Mouse (Mus musculus): ENCODE measurements around the gene Hist2h2aa1.
A peak's percentile ranks its signal among the peaks of the same experiment; 100 is the strongest.
"Not testable (repeated sequence)": the region's sequence is repeated elsewhere in the genome, so short reads cannot be mapped to it uniquely, and the experiment has no call there.

Hist2h2aa1 gene

DNA sequence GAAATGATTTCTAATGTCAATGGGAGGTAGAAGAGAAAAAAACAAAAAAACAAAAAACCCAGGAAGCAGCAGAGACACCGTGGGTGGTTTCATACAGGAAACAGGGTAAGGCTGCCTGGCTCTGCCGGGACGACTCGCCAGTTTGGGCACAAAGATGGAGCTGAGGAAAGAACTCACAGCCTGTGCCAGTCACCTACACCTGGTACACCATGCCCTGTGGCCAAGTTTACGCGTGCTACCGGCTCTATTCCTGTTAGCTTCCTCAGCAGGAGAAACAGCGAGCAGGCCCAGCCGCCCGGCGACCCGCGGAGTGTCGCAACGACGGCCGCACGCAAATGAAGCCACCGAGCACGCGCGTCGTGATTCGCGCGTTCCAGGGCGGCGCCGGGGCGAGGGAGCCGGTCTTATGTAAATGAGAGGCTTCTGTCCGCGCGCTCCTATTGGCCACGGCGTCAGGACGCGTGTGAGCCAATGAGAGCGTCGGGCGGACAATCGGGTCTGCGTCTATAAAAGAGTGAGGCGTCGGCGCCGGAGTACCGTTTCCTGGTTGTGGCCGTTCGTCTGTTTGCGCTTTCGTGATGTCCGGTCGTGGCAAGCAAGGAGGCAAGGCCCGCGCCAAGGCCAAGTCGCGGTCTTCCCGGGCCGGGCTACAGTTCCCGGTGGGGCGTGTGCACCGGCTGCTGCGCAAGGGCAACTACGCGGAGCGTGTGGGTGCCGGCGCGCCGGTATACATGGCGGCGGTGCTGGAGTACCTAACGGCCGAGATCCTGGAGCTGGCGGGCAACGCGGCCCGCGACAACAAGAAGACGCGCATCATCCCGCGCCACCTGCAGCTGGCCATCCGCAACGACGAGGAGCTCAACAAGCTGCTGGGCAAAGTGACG lies at the start of gene Hist2h2aa1:
TSS of gene Hist2h2aa1 (plus strand) at position 495 of the 884 bp plus-strand sequence.
- peak; percentile 82 to 89 for DNase-seq

DNA sequence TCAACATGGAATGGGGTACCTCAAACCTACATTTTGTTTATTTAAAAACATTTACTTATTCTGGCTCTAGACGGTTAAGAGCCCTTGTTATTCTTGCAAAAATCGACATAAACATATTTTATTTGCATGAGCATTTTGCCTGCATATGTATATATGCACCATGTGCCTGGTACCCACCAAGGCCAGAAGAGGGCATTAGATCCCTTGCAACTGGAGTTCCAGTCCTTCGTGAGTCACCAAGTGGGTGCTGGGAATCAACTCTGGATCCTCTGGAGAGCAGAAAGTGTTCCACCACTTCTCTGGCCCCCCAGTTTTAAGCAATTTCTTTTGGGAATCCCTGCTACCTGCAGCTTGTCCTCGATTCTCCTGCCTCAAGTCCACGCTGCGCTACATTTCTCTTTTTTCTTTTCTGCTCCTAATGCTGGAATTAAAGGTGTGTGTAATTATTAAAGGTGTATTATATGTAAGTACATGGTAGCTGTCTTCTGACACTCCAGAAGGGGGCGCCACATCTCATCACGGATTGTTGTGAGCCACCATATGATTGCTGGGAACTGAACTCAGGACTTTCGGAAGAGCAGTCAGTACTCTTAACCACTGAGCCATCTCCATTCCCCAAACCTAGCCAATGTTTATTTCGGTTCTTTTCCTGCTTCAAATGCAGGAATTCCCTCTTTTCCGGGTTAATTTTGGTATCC lies 49.5 kb upstream of the Hist2h2aa1 start:
- no peak for DNase-seq

DNA sequence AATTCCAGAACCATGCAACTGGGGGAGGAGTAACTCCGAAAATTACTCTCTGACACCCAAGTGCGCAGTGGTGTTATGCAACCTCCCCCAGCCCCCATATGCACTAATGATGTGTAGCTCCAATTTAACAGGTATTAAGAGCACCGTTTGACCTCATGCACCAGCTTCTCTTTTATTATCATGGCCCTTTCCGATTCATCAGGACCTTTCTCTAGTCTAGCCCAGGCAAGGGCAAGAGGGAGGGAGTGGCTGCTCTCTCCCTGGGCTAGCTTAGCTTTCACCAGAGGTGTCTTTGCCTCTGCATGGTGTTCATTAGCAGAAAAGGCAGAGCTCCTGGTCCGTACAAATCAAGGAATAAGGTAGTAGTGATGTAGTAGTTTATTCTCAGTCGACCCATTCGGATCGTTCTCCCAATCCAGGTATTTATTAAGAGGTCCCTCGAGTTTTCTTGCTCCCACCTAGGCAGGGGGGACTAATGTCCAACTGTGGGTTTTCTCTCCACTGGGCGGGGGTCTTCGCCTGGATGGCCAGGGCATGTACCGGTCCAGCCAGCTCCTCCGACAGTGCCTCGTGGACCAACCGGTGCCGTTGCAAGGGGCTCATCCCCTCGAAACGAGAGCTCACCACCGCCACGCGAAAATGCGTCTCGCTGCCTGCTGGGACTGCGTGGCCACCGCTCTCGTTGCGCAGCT lies 48.7 kb upstream of the Hist2h2aa1 start:
- no peak for DNase-seq

DNA sequence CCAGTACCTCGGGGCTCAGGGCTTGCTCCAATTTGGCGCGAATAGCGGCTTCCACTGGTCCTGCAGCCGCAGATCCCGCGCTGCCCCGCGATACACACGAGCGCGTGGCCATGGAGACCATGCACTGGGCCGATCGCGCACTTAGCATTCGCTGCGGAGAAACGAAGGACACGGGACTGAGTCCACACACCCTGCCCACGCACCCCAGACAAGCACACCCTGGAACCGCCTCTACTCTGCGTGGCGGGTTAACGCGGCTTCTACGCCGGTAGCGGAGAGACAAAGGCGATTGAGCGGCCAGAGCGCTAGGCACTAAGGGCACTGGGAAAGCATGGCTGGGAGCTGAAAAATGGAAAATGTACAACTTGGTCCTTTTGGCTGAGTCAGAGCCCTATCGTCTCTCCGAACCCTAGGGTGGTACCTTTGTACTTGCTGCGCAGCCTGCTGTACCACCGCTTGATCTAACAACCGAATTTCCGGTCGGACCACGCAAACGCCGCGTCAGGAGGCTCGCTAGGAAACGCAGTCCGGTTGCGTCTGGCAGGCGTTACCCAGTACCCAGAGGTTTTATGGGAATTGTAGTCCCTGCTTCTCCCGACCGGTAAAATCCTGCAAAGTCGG lies 48.1 kb upstream of the Hist2h2aa1 start:
- DNase-seq: peak; percentile 89 to 96

DNA sequence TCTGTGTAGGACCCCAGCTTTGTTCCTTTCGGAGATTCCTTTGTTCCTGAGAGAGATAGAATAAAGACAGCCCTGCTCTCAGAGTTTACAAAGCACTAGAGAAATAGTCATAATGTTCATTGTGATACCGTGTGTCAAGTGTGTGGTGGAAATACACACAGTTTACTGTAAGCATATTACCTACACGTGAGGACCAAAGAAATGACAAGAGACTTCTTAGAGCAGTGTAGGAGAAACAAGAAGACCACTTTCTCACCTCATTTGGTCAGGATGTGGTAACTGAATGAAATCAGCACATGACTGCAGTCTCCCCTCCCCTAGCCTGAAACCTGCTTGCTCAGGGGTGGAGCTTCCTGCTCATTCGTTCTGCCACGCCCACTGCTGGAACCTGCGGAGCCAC lies 47.1 kb upstream of the Hist2h2aa1 start:
- DNase-seq: no peak

DNA sequence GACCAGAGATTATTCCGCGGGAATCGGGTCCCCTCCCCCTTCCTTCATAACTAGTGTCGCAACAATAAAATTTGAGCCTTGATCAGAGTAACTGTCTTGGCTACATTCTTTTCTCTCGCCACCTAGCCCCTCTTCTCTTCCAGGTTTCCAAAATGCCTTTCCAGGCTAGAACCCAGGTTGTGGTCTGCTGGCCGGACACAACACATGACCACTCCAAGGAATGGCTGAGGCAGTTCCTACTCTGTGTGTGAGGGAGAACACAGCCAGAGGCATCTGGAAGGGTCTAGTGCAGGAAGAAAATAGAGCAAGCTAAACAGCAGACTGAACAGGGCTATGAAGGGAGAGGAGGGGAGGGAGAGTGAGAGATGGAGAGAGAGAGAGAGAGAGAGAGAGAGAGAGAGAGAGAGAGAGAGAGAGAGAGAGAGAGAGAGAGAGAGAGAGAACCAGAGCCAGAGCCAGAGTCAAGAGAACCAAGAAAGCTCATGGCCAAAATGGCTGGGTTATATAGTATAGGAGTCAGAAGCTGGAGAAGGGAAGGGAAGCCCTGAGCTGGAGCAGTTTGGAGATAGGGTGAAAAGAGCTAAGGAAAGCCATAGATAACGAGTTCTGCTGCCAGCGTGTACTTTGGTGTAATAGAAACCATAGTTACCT lies 46.6 kb upstream of the Hist2h2aa1 start:
- DNase-seq: not testable (repeated sequence)

DNA sequence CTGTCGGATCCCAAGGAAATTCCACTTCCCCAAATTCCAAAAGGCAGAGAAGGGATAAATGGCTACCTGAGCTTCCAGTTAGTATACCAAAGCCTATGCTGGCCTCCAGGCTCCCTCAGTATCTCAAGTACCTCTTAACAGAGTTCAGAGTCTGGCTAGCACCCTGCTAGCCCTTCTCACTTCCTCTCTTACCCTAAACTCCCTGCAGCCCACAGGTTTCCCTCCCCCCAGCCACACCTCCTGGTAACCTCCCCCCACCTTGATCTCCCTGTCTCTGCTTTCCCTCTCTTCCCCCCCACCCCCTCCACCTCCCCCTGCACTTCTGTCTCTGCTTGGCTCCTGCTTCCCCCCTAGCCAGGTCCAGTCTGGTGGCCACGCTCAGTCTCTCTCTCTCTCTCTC lies 45.6 kb upstream of the Hist2h2aa1 start:
- no peak for DNase-seq

DNA sequence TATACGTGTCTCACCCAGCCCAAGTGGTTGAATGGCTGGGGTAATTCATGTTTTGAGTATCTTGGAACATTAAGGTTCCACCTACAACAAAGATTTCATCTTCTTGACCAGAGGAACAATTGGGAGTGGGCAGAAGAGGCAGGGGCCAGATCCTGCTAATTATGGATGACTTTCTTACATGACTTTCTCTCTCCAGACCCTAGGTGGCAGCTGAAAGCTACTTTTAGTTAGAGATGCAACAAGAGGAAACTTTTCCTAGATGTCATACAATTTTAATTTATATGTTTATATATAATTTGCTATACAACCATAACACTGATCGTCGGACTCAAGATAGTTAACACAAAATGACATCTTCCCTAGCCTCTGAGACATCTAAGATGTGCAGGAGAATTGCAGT lies 37.5 kb upstream of the Hist2h2aa1 start:
- DNase-seq: no peak

DNA sequence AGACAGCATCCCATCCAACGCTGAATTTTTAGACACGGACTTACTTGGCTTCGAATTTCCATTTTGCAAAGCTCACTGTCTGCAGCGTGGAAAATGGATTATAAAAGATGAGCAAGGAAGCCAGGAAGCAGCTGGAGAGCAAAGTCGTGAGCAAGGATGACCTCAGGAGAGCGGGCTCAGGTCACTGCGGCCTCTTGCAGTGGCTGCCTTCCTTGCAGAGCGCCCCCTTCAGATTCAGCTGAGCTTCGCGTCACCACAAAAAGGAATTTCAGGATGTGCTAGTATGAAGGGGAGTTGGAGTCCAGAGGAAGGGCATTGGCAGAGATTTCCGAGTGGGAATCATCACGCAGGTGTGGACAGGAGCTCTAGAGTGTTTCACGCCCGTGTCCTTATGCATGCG lies 36.1 kb upstream of the Hist2h2aa1 start:
- no peak for DNase-seq

DNA sequence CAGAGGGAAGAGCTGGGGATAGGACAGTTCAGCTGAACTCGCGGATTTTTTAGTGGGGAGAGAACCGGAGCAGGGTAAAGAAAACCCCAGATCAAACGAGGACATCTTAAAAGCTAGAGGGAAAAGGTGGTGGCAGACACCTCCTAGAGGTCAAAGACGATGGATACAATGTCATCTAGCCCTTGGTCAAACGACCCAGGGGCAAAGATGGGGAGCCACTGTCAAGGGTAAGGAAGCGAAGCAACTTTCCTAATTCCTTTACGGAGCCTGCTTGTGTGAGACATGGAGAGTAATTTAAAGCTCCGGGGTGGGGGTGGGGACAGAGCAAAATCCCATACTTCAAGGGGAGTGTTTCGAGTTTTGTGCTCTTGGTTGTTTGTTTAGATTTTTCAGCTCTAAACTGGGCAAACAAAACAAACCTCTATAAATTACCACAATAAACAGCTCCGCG lies 26.1 kb upstream of the Hist2h2aa1 start:
- peak; percentile 36 to 52 for DNase-seq

DNA sequence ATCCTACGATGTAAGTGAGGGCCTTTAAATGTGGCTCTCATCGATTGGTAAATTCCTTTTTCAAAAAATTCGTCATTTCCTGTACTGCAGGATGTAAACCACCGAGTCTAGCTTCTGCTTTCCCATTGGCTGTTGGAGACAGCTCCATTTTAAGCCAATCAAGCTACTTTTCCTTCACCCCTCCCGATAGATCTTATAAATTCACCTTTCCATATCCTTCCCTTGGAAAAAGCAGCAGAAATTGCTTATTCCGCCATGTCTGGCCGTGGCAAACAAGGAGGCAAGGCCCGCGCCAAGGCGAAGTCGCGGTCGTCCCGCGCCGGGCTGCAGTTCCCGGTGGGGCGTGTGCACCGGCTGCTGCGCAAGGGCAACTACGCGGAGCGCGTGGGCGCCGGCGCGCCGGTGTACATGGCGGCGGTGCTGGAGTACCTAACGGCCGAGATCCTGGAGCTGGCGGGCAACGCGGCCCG lies 25.6 kb upstream of the Hist2h2aa1 start, which contains the start of the genes Bola1 and Hist2h2ab:
TSS of gene Bola1 (minus strand) at position 49 of the 470 bp plus-strand sequence.
TSS of gene Hist2h2ab (plus strand) at position 205 of the 470 bp plus-strand sequence.
- peak; percentile 75 to 78 for DNase-seq

DNA sequence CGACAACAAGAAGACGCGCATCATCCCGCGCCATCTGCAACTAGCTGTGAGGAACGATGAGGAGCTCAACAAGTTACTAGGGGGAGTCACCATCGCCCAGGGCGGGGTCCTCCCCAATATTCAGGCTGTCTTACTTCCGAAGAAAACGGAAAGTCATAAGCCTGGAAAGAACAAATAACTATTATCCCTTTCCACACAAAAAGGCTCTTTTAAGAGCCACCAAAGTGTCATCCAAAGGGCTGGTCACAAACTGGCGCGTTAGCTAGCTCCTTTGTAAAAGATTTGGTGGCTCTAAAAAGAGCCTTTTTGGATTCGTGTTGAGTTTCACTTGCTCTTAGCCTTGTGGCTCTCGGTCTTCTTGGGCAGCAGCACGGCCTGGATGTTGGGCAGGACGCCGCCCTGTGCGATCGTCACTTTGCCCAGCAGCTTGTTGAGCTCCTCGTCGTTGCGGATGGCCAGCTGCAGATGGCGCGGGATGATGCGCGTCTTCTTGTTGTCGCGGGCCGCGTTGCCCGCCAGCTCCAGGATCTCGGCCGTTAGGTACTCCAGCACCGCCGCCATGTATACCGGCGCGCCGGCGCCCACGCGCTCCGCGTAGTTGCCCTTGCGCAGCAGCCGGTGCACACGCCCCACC lies 25.0 kb upstream of the Hist2h2aa1 start:
- not testable (repeated sequence) for DNase-seq

DNA sequence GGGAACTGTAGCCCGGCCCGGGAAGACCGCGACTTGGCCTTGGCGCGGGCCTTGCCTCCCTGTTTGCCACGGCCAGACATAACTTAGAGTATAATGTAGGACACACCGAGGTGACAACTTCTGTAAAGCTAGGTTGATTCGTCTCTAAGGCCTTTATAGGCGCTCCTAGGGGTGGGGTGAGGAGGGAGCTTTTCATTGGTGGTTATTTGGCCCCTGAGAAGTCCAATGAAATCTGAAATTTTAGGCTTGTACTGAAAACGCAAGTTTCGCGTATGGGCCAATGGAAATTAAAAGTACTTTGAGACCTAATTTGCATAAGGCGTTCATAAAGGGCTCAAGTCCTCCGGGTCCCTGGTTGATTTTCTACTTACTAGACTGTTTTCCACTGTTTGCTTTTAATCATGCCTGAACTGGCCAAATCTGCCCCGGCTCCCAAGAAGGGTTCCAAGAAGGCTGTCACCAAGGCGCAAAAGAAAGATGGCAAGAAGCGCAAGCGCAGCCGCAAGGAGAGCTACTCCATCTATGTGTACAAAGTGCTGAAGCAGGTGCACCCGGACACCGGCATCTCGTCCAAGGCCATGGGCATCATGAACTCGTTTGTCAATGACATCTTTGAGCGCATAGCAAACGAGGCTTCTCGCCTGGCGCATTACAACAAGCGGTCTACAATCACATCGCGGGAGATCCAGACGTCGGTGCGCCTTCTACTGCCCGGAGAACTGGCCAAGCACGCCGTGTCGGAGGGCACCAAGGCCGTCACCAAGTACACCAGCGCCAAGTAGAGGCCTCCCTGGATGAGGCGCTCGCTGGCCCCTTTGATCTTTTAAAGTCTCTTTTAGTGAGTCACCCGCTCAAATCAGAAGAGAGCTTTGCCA lies 24.3 kb upstream of the Hist2h2aa1 start, which contains the start of the genes Hist2h2ac and Hist2h2be:
TSS of gene Hist2h2ac (minus strand) at position 116 of the 875 bp plus-strand sequence.
TSS of gene Hist2h2be (plus strand) at position 355 of the 875 bp plus-strand sequence.
- peak; percentile 86 to 88 for DNase-seq

DNA sequence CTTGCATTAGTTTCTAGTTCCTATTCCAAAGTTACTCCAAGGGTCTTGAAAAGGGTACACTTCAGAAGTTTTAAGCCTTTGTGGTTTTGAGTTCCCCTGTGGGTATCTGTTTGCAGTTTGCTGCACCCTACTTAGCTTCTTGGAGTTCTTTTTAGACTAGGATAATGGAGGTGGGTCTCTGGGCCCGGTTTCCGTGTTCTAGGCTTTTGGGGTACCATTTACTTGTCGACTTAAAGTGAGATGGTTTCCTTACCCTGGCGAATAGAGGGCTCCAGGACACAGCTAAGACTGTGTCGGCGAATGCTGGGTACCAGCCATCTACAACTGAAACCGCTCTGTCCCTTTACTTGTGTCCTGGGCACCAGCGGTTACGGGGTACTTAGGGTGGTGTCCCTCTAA lies 23.7 kb upstream of the Hist2h2aa1 start:
- DNase-seq: peak in 1 of 2 experiments; percentile 39

DNA sequence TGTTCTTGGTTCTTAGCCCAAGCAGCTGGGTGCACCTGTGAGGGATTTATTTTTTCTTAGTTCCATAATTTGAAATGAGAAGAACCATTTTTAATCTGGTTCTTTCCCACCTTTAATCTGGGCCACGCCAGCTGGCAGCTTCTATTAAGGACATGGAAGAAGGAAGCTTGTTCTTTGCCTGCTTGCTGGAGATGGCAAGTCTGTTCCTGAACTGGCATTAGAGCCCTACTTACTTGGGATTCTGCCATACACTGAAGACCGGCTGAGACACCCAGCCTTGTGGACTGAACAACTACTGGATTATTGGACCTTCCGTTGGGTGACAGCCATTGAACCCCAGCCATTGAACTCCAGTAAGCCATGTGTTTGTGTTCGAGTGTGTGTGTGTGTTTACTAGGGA lies 22.5 kb upstream of the Hist2h2aa1 start:
- peak in 1 of 2 experiments; percentile 23 for DNase-seq

DNA sequence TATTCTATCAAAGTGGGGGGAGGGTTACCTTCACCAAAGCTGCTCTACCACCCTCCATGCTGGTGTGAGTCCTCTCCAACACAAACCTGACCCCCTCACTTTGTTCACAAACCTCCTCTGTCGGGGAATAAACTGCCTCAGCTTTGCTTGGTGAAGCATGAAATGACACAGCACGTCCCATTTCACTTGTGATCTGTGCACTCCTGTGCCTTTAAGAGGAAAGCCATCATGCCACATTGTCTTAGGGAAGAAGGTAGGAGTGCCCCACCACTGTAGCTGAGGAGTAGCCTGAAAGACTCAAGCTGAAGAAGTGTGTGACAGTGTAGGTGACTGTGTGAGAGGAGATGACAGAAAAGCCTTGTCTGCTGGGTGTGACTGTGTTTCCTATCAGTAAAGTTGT lies 19.9 kb upstream of the Hist2h2aa1 start:
- no peak for DNase-seq

DNA sequence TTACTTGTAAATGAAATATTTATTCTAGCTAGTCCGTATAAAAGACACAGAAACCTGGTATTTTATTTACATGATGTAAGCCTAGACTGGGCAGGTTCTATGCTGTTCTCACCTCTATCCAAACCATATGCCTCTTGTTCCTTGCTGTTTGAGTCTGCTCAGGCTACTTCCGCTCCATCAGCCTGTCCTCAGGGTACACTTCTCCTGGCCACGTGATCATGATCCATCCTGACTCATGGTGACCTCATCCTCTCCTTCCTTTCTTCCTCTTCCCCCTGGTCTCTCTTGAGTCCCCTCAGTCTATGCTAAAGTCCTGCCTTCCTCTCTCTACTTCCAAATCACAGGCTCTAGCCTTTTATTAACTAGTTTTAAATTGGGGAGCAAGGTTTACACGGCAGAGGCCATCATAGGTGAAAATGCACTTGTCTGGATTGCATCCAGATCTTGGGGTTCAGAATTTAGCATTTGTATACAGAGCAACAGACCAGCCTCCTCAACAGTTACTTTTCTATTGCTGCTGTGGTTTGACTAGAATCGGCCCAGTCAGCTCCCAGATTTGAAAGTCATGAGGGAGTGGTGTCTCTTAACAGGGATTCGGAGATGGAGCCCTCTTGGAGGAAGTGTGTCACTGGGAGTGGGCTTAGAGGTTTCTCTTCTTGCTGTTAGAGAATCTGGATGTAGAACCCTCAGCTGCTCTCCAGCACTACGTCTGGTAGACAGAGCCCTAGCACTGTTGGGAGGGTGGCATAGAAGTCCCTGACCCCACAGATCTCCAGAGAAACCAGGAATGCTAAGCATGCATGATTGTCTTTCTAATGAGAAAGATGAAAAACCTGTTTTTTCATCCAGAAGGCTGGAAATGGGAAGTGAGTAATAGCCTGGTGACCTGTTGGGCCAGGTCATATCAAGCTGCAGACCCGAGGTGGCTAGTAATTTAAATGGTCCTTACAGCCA lies 18.3 kb upstream of the Hist2h2aa1 start:
- DNase-seq: no peak

DNA sequence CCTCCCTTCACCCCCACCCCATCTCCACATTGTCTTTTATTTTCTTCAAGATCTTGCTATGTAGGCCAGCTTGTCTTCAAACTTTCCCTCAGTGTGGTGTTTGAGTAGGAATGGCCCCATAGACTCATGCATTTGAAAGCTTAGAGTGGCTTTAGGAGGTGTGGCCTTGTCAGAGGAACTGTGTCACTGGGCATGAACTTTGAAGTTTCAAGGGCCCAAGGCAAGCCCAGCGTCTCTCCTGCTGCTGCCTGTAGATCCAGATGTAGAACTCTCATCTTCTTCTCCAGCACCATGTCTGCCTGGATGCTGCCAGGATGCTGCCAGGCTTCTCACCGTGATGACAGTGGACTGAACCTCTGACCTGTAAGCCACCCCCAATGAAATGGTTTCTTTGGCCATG lies 16.5 kb upstream of the Hist2h2aa1 start:
- no peak for DNase-seq

DNA sequence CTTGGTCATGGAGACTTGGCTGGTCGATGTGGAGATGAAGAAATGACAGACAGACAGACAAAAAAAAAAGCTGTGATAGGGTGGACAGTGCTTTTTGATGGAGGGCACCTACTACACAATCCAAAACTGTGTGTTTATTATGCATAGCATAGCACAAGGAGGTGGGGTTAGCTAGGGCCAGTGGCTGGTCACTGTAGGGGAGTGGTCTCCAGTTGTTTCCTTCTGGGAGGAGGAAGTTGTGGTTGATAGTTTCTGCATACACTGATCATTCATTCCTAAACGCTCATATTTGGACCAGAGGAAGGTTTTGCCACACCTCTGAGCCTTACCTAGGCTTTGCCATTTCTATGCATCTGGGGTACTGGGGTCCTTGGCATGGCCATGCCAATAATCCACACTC lies 14.9 kb upstream of the Hist2h2aa1 start:
- DNase-seq: no peak

Data from cerebellum, adult 18-20 months (tissue).